Mouse (Mus musculus) fat pad, adult 2 months (tissue): Measurements from ENCODE around the gene Gm12185.
"Not testable (repeated sequence)": the region's sequence is repeated elsewhere in the genome, so short reads cannot be mapped to it uniquely, and the experiment has no call there.

ENCODE experiments used
- DNase-seq: peaks from one replicate; pipeline ENCODE4 v3.0.0-alpha.2; 2011; ENCODE audit warnings: low read depth, low spot score; ENCODE audit errors: extremely low read depth

Gm12185 gene

GRCm38 (mm10) chr11:48991740-48992520 is at the start of gene Gm12185:
Gm12185 (minus strand) TSS chr11:48992226.
- not testable (repeated sequence) for DNase-seq

GRCm38 (mm10) chr11:49012074-49012473 is 20.0 kb upstream of the Gm12185 start:
- DNase-seq, result not testable (repeated sequence)

- DNase-seq, result not testable (repeated sequence)
Measured at GRCm38 (mm10) chr11:49006785-49007184, 14.8 kb upstream of the Gm12185 start.

- DNase-seq, result not testable (repeated sequence)
Measured at GRCm38 (mm10) chr11:49006317-49006716, 14.3 kb upstream of the Gm12185 start.

- not testable (repeated sequence) for DNase-seq
Measured at GRCm38 (mm10) chr11:49000411-49000810, 8.4 kb upstream of the Gm12185 start.

- not testable (repeated sequence) for DNase-seq
Measured at GRCm38 (mm10) chr11:48994018-48994417, 2.0 kb upstream of the Gm12185 start, which contains the start of gene Tgtp1. Tgtp1 (minus strand) TSS chr11:48994172.

GRCm38 (mm10) chr11:48993296-48993695 is 1.3 kb upstream of the Gm12185 start:
- not testable (repeated sequence) for DNase-seq

GRCm38 (mm10) chr11:48989981-48990380 is 2.0 kb downstream of the Gm12185 start:
- DNase-seq, result not testable (repeated sequence)

- DNase-seq, result not testable (repeated sequence)
Measured at GRCm38 (mm10) chr11:48988219-48988618, 3.8 kb downstream of the Gm12185 start.

- not testable (repeated sequence) for DNase-seq
Measured at GRCm38 (mm10) chr11:48982848-48983247, 9.2 kb downstream of the Gm12185 start.

- not testable (repeated sequence) for DNase-seq
Measured at GRCm38 (mm10) chr11:48980052-48980451, 12.0 kb downstream of the Gm12185 start.

- not testable (repeated sequence) for DNase-seq
Measured at GRCm38 (mm10) chr11:48979251-48979650, 12.8 kb downstream of the Gm12185 start, which contains the start of gene 9930111J21Rik1. 9930111J21Rik1 (minus strand) TSS chr11:48979398.

GRCm38 (mm10) chr11:48978240-48978939 is 13.6 kb downstream of the Gm12185 start, which contains the start of gene Olfr56:
Olfr56 (plus strand) TSS chr11:48978889.
- not testable (repeated sequence) for DNase-seq

- not testable (repeated sequence) for DNase-seq
Measured at GRCm38 (mm10) chr11:48974686-48975085, 17.3 kb downstream of the Gm12185 start.

- not testable (repeated sequence) for DNase-seq
Measured at GRCm38 (mm10) chr11:48946090-48946489, 45.9 kb downstream of the Gm12185 start, which contains the start of gene Psme2b. Psme2b (minus strand) TSS chr11:48946190.

- not testable (repeated sequence) for DNase-seq
Measured at GRCm38 (mm10) chr11:48939286-48939685, 52.7 kb downstream of the Gm12185 start.

- not testable (repeated sequence) for DNase-seq
Measured at GRCm38 (mm10) chr11:48935291-48935690, 56.7 kb downstream of the Gm12185 start.

- not testable (repeated sequence) for DNase-seq
Measured at GRCm38 (mm10) chr11:48933923-48934322, 58.1 kb downstream of the Gm12185 start.

- not testable (repeated sequence) for DNase-seq
Measured at GRCm38 (mm10) chr11:48933422-48933821, 58.6 kb downstream of the Gm12185 start.

GRCm38 (mm10) chr11:48928068-48928467 is 64.0 kb downstream of the Gm12185 start:
- not testable (repeated sequence) for DNase-seq

GRCm38 (mm10) chr11:48926437-48926836 is 65.6 kb downstream of the Gm12185 start:
- DNase-seq, result not testable (repeated sequence)
